ENCODE assay signal across 8 mouse cellular contexts in genomic region chr4:80910871-80911701, GRCm38 (mm10). TPM values are rescaled to one million over a fixed set of nuclear protein-coding genes. Genes with fewer than 3 reads are reported as not detected.
DNase-seq lines count a peak whose midpoint lies in the region; ATAC-seq and TF ChIP-seq lines count a peak whose summit lies in the region.

No protein-coding gene starts in this region.

- peak overlapping the region; percentile 67 for H3K9ac ChIP-seq in intestine, embryonic 14.5 days (ENCODE audit: low read length)
- peak overlapping the region; percentile 81 for H3K9ac ChIP-seq in midbrain, embryonic 14.5 days (replicated peaks; ENCODE audit: low read length)
- H3K9ac ChIP-seq in stomach, embryonic 16.5 days (ENCODE audit: low read length), result peak overlapping the region; percentile 89

- TF ChIP-seq POLR2A in cortical plate, adult 2 months (IDR thresholded peaks at IDR 0.05; ENCODE audit: extremely low read depth, insufficient read depth, low read length), result 0 out of 2 replicates have a peak, but pooled peaks have one; percentile 20

- H3K4me2 ChIP-seq in intestine, embryonic 14.5 days (ENCODE audit: low read length), result peak overlapping the region; percentile 86
- H3K4me2 ChIP-seq in midbrain, embryonic 14.5 days (ENCODE audit: low read length), result peak overlapping the region; percentile 61
- peak overlapping the region; percentile 68 for H3K4me2 ChIP-seq in stomach, embryonic 16.5 days (ENCODE audit: low read depth, low read length)

- WGBS in intestine, embryonic 14.5 days, result 0% methylated on average over 55 of the region's 58 CpGs
- WGBS in midbrain, embryonic 14.5 days, result under 1% methylated on average over 58 of the region's 58 CpGs
- under 1% methylated on average over 58 of the region's 58 CpGs for WGBS in stomach, embryonic 16.5 days

- H3K36me3 ChIP-seq in erythroblast, embryonic 14.5 days (ENCODE audit: control insufficient read depth), result no peaks in the 10 kb centered on the region
- no peaks in the 10 kb centered on the region for H3K36me3 ChIP-seq in intestine, embryonic 14.5 days (ENCODE audit: control insufficient read depth, insufficient read depth, low read length)
- H3K36me3 ChIP-seq in midbrain, embryonic 14.5 days (ENCODE audit: control insufficient read depth, insufficient read depth, low read length), result no peaks in the 10 kb centered on the region
- H3K36me3 ChIP-seq in stomach, embryonic 16.5 days (ENCODE audit: control insufficient read depth, insufficient read depth, low read length), result no peaks in the 10 kb centered on the region

- peaks cover 16% of the 10 kb centered on the region for H3K27me3 ChIP-seq in erythroblast, embryonic 14.5 days (ENCODE audit: control insufficient read depth)
- no peaks in the 10 kb centered on the region for H3K27me3 ChIP-seq in intestine, embryonic 14.5 days (replicated peaks; ENCODE audit: control insufficient read depth, insufficient read depth, low read length)
- no peaks in the 10 kb centered on the region for H3K27me3 ChIP-seq in midbrain, embryonic 14.5 days (ENCODE audit: control insufficient read depth, insufficient read depth, low read length)
- H3K27me3 ChIP-seq in stomach, embryonic 16.5 days (ENCODE audit: control insufficient read depth, insufficient read depth, low read length), result no peaks in the 10 kb centered on the region

- peak overlapping the region; percentile 97 for H3K27ac ChIP-seq in cortical plate, adult 2 months (ENCODE audit: insufficient read depth, low read length)
- peak overlapping the region; percentile 62 for H3K27ac ChIP-seq in intestine, embryonic 14.5 days (ENCODE audit: low read depth)
- H3K27ac ChIP-seq in midbrain, embryonic 14.5 days (replicated peaks; ENCODE audit: low read depth, low read length), result peak overlapping the region; percentile 95
- peak overlapping the region; percentile 93 for H3K27ac ChIP-seq in stomach, embryonic 16.5 days (ENCODE audit: low read length)

- peak; percentile 43 for DNase-seq in gastrocnemius, postnatal 10 days
- DNase-seq in intestine, embryonic 14.5 days (ENCODE audit: low spot score), result peak; percentile 84
- DNase-seq in left cerebral cortex, postnatal 36 days (ENCODE audit: low spot score in 2 of 2), result peak; percentile 73 to 74
- DNase-seq in midbrain, embryonic 14.5 days, result peak; percentile 83

- intact Hi-C loops in left cerebral cortex, postnatal 36 days (cut with DNase I), result loop anchor here (5.0 kb wide), 1 partner anchor 201 kb away; no protein-coding TSS in a partner anchor

- no peaks in the 10 kb centered on the region for H3K9me3 ChIP-seq in erythroblast, embryonic 14.5 days (ENCODE audit: control insufficient read depth, low read length)
- no peaks in the 10 kb centered on the region for H3K9me3 ChIP-seq in intestine, embryonic 14.5 days (ENCODE audit: control insufficient read depth, low read length)
- H3K9me3 ChIP-seq in midbrain, embryonic 14.5 days (ENCODE audit: control insufficient read depth, low read length), result no peaks in the 10 kb centered on the region
- no peaks in the 10 kb centered on the region for H3K9me3 ChIP-seq in stomach, embryonic 16.5 days (replicated peaks; ENCODE audit: control insufficient read depth, low read length)

- ATAC-seq in erythroblast, adult 5-6 weeks (replicated peaks; ENCODE audit: low FRiP score, poor library complexity, severe bottlenecking), result no peak
- ATAC-seq in intestine, embryonic 14.5 days (replicated peaks; ENCODE audit: low FRiP score, low TSS enrichment, low read depth), result peak; percentile 71
- peak; percentile 87 for ATAC-seq in midbrain, embryonic 14.5 days (ENCODE audit: low FRiP score, low TSS enrichment)
- ATAC-seq in stomach, embryonic 16.5 days (ENCODE audit: insufficient read depth, low FRiP score), result peak; percentile 48

- H3K4me3 ChIP-seq in erythroblast, embryonic 14.5 days (replicated peaks), result peak overlapping the region; percentile 59
- peak overlapping the region; percentile 98 for H3K4me3 ChIP-seq in cortical plate, adult 2 months (ENCODE audit: insufficient read depth, low read length)
- H3K4me3 ChIP-seq in intestine, embryonic 14.5 days (ENCODE audit: low read depth, low read length), result peak overlapping the region; percentile 83
- peak overlapping the region; percentile 81 for H3K4me3 ChIP-seq in midbrain, embryonic 14.5 days (replicated peaks; ENCODE audit: low read depth, low read length)
- H3K4me3 ChIP-seq in stomach, embryonic 16.5 days (replicated peaks; ENCODE audit: low read length), result peak overlapping the region; percentile 85

- TF ChIP-seq CTCF in cortical plate, adult 2 months (IDR thresholded peaks at IDR 0.05; ENCODE audit: extremely low read depth, insufficient read depth, low read length), result no peak

- no peaks in the 10 kb centered on the region for H3K4me1 ChIP-seq in erythroblast, embryonic 14.5 days (ENCODE audit: control insufficient read depth)
- H3K4me1 ChIP-seq in cortical plate, adult 2 months (ENCODE audit: control insufficient read depth, insufficient read depth, low read length), result peaks cover 3% of the 10 kb centered on the region; the same call in 1 of the 2 replicates
- no peaks in the 10 kb centered on the region for H3K4me1 ChIP-seq in intestine, embryonic 14.5 days (replicated peaks; ENCODE audit: control insufficient read depth, insufficient read depth, low read length)
- H3K4me1 ChIP-seq in midbrain, embryonic 14.5 days (ENCODE audit: control insufficient read depth, insufficient read depth, low read length), result peaks cover 11% of the 10 kb centered on the region; the same call in 1 of the 2 replicates
- H3K4me1 ChIP-seq in stomach, embryonic 16.5 days (ENCODE audit: control insufficient read depth, insufficient read depth, low read length), result 0 out of 2 replicates have a peak, but pooled peaks cover 4% of the 10 kb centered on the region

RNA-seq across cellular contexts. Expression of gene Lurap1l, which starts 0.6 kb away (rescaled TPM):
- 0.01 TPM in 2 replicates for polyA plus RNA-seq in erythroblast, embryonic 14.5 days (2012)
- total RNA-seq in erythroblast, adult 5-6 weeks (2015; ENCODE audit: low replicate concordance), result not detected in 2 replicates
- total RNA-seq in erythroblast, adult 5-6 weeks (2017; ENCODE audit: low replicate concordance), result not detected in 2 replicates
- 8.8 and 9.8 TPM in 2 replicates for polyA plus RNA-seq in cortical plate, adult 2 months (2012; rRNA removed)
- 1 to 10 TPM; 5.6 to 6.5 TPM for total RNA-seq in gastrocnemius, postnatal 10 days (2021)
- polyA plus RNA-seq in intestine, embryonic 14.5 days (2014; fragmentation: Nextera tagmentation; extraction: Ambion mirVana), result 13.7 and 15.5 TPM in 2 replicates
- 10 to 100 TPM in 1 of 2 experiments, 1 to 10 TPM in 1; 8.8 to 11.8 TPM for total RNA-seq in left cerebral cortex, postnatal 36 days (2021)
- polyA plus RNA-seq in midbrain, embryonic 14.5 days (2014; fragmentation: Nextera tagmentation; extraction: Ambion mirVana), result 8.8 and 11.5 TPM in 2 replicates
- 27.1 and 27.7 TPM in 2 replicates for polyA plus RNA-seq in stomach, embryonic 16.5 days (2015; fragmentation: Nextera tagmentation; extraction: Ambion mirVana)
